Mouse (Mus musculus) heart, embryonic 15.5 days (tissue): ENCODE results near the gene As3mt. TPM values are rescaled to one million over a fixed set of nuclear protein-coding genes. Genes with fewer than 3 reads are reported as not detected.
A peak's percentile ranks its signal among the peaks of the same experiment; 100 is the strongest.

ENCODE experiments used
- ATAC-seq: fragments of 200-750 bp; cut with Nextera tagmentation; replicated peaks from 2 replicates; pipeline ENCODE4 v1.8.0; 2017; ENCODE audit warnings: low read depth, moderate TSS enrichment; ENCODE audit not compliant: insufficient number of reproducible peaks, insufficient read depth, low FRiP score
- H3K27ac ChIP-seq: fragments of 300-500 bp; sonication (generic); 2 replicates; pipeline ENCODE4 v1.5.1; 2015; ENCODE audit warnings: mild to moderate bottlenecking, inconsistent platforms
- H3K27me3 ChIP-seq: fragments of 300-500 bp; sonication (generic); 2 replicates; pipeline ENCODE4 v1.6.1; 2015; ENCODE audit warnings: inconsistent platforms
- H3K36me3 ChIP-seq: fragments of 300-500 bp; sonication (generic); 2 replicates; pipeline ENCODE4 v1.6.1; 2015; ENCODE audit warnings: mild to moderate bottlenecking, inconsistent platforms
- H3K4me1 ChIP-seq: fragments of 300-500 bp; sonication (generic); replicated peaks from 2 replicates; pipeline ENCODE4 v1.6.1; 2015; ENCODE audit warnings: inconsistent platforms
- H3K4me2 ChIP-seq: fragments of 300-500 bp; sonication (generic); 2 replicates; pipeline ENCODE4 v1.6.1; 2015; ENCODE audit warnings: inconsistent platforms, mild to moderate bottlenecking, moderate library complexity
- H3K4me3 ChIP-seq: fragments of 300-500 bp; sonication (generic); 2 replicates; pipeline ENCODE4 v1.5.1; 2015; ENCODE audit warnings: mild to moderate bottlenecking, inconsistent platforms
- H3K9ac ChIP-seq: fragments of 300-500 bp; sonication (generic); 2 replicates; pipeline ENCODE4 v1.6.1; 2015; ENCODE audit warnings: mild to moderate bottlenecking, inconsistent platforms
- H3K9me3 ChIP-seq: fragments of 300-500 bp; sonication (generic); replicated peaks from 2 replicates; pipeline ENCODE4 v1.6.1; 2016; ENCODE audit warnings: inconsistent platforms
- WGBS: fragments of 180-500 bp; shearing (Covaris S2); methylation state at CpG from one replicate; pipeline ENCODE4 v1.1.7; 2015; ENCODE audit warnings: mixed read lengths; 5-methylcytosine and 5-hydroxymethylcytosine counted together
- polyA plus RNA-seq: library from polyadenylated mRNA; unstranded; fragments of >200 nt; fragmentation: Nextera tagmentation; extraction: Ambion mirVana; gene quantifications from 2 replicates; pipeline ENCODE4 v1.2.1, GENCODE M21; 2015

As3mt gene
- 43.3 and 48.3 TPM in 2 replicates for polyA plus RNA-seq

DNA sequence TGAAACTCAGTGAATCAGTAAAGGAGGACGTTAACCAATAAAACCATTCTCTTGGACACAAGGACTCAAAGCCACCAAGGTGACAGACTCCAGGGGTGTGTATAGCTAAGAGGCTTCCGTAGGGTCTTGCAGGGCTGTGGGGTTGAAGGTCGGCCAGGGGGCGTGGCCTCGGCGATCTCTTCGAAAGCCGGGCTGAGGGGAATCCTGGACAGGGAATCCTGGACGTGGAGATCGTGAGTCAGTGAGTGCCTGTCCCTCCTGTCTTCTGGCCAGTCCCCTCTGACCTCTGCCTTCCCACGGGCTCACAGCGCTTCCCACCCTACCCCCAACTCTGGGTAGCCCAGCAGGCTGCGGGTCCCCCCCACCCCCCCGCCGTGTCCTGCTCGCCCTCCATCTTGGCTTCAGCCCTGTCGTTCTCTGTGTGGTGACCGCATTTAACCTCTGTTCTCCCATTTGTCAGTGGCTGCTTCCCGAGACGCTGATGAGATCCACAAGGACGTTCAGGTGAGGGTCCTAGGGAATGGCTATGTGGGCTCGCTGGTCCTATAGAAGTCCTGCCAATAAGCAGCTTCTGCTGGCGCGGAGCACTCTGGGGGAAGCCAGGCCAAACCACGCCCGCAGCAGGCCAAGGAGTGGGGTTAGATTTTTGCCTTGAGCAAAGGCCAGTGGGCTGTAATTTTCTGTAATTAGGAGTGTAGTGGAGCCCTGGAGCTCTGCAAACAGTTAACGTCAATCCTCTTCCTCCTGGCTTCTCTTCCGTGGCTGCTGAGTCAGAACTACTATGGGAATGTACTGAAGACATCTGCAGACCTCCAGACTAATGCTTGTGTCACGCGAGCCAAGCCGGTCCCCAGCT, at the start of gene As3mt:
Gene As3mt (plus strand): TSS at position 163 of the 856 bp plus-strand sequence.
- H3K4me3 ChIP-seq: peak within 1 kb of the TSS; percentile 61
- peaks cover 9% of the 10 kb centered on the region for H3K36me3 ChIP-seq
- peak within 1 kb of the TSS; percentile 60 for H3K9ac ChIP-seq
- peak within 1 kb of the TSS; percentile 58 for H3K27ac ChIP-seq
- H3K4me2 ChIP-seq: peak within 1 kb of the TSS; percentile 75
- no peaks in the 10 kb centered on the region for H3K27me3 ChIP-seq
- 9% methylated on average over 31 of the region's 31 CpGs for WGBS
- peaks cover 19% of the 10 kb centered on the region for H3K4me1 ChIP-seq
- peak; percentile 66 for ATAC-seq
- no peaks in the 10 kb centered on the region for H3K9me3 ChIP-seq

DNA sequence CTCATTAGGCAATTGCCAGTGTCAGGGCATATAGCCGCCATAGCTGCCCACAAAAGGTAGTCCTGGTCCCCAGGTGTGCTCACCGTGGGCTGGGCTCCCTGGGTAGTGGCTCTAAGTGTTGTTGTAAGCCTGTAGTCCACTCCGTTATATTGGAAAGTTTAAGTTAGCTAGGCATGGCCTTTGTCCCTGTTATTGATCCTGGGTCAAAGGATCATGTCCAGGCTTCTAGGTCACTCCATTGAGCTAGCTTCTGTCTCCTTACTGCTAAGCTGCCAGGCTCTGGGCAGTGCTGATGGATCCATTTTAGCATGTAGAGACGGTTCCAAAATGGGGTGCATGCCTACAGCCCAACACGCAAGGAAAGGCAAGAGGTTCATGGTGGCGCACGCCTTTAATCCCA, 48.9 kb upstream of the As3mt start:
- no peak for ATAC-seq
- 96% methylated on average over 7 of the region's 7 CpGs for WGBS

DNA sequence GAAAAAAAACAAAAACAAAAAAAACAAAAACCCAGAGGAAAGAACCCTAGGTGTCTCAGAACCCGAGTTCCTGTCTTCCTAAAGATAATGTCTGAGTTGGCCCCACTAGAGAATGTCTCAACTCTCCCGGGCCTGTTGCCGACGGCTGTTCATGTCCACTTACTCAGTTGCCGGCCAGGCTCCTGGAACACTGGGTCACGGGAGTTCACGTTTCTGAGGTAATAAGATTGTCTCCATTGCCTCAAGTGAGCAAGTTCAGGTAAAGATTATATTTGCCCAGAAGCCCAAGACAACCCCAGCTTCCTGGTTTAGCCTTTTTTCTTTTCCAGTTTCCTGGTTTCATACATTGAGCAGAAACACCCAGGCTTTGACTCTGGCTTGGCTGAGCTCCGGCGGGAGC, 48.4 kb upstream of the As3mt start:
- no peaks in the 10 kb centered on the region for H3K27me3 ChIP-seq
- H3K9me3 ChIP-seq: no peaks in the 10 kb centered on the region
- H3K4me1 ChIP-seq: peaks cover 18% of the 10 kb centered on the region
- H3K27ac ChIP-seq: no peak overlapping the region
- H3K4me3 ChIP-seq: no peak overlapping the region
- no peak for ATAC-seq
- no peak overlapping the region for H3K4me2 ChIP-seq
- 48% methylated on average over 9 of the region's 9 CpGs for WGBS
- H3K9ac ChIP-seq: no peak overlapping the region
- peaks cover 39% of the 10 kb centered on the region for H3K36me3 ChIP-seq

More for the DNA sequence above, 48.9 kb upstream of the As3mt start:
- H3K36me3 ChIP-seq: peaks cover 44% of the 10 kb centered on the region
- no peaks in the 10 kb centered on the region for H3K9me3 ChIP-seq
- no peaks in the 10 kb centered on the region for H3K27me3 ChIP-seq
- no peak overlapping the region for H3K4me2 ChIP-seq
- no peak overlapping the region for H3K9ac ChIP-seq
- no peak overlapping the region for H3K27ac ChIP-seq
- H3K4me1 ChIP-seq: peaks cover 19% of the 10 kb centered on the region
- H3K4me3 ChIP-seq: no peak overlapping the region

DNA sequence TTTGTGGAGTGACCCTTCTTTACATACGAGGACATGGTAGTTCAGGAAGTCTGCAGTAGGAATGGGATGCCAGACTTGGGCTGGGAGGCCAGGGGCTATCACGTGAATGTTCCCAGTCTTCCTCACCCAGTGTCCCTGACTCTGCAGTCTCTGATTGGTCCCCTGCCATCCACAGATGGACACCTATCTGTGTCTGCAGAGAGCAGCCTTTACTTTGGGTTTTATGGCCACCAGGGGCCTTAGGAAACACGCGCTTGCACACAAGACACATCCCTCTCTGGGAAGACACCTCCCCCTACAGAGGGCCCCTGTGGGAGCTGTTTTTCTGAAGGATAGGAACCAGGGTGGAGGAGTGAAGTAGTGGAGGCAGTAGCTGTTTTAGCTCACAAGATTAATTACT, 45.7 kb upstream of the As3mt start:
- no peak overlapping the region for H3K4me2 ChIP-seq
- H3K27me3 ChIP-seq: no peaks in the 10 kb centered on the region
- no peak overlapping the region for H3K27ac ChIP-seq
- H3K36me3 ChIP-seq: peaks cover 14% of the 10 kb centered on the region
- H3K9me3 ChIP-seq: no peaks in the 10 kb centered on the region
- no peak overlapping the region for H3K9ac ChIP-seq
- no peak for ATAC-seq
- WGBS: 51% methylated on average over 4 of the region's 4 CpGs
- no peak overlapping the region for H3K4me3 ChIP-seq
- peaks cover 15% of the 10 kb centered on the region for H3K4me1 ChIP-seq

DNA sequence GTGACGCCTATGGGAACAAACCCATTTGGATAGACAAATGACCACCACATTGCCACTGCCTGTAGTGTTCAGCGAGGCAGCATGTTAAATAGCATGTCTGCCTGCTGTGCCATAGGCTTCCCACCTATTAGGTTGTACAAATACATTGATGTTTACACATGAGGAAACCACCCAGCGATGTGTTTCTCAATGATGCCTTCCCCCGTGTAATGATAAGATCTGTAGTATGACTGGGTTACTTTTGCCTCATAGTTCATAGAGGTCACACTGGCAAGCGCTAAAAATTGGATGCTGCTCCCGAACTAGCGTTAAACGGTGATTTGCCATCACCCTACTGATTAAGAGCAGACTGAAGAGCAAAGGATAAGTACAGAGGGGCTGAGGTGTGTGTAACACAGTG, 45.0 kb upstream of the As3mt start:
- WGBS: 72% methylated on average over 8 of the region's 8 CpGs
- peaks cover 8% of the 10 kb centered on the region for H3K36me3 ChIP-seq
- no peak overlapping the region for H3K9ac ChIP-seq
- no peaks in the 10 kb centered on the region for H3K9me3 ChIP-seq
- no peak overlapping the region for H3K4me2 ChIP-seq
- peaks cover 10% of the 10 kb centered on the region for H3K4me1 ChIP-seq
- H3K27ac ChIP-seq: no peak overlapping the region
- H3K4me3 ChIP-seq: no peak overlapping the region
- H3K27me3 ChIP-seq: no peaks in the 10 kb centered on the region
- ATAC-seq: no peak

DNA sequence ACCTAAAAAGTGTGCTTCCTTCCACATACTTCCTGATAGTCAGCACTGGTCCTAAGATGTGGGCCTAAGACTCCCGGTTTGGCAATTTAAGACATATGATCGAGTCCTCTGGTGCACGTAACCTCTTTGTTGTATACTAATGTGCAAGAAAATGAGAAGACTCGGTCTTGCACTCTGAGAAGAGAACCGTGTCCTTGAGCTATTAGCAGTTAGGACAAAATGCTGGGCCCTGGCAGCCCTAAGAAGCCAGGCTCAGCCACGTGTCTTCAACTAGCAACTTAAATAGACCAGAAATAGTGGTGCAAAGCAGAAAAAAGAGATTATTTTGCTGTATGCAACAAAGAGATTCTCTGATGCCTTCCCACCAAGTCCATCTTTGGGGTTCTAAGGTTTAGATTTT, 44.5 kb upstream of the As3mt start:
- no peak for ATAC-seq
- H3K9ac ChIP-seq: no peak overlapping the region
- no peak overlapping the region for H3K27ac ChIP-seq
- H3K4me3 ChIP-seq: no peak overlapping the region
- H3K4me1 ChIP-seq: peaks cover 10% of the 10 kb centered on the region
- H3K9me3 ChIP-seq: no peaks in the 10 kb centered on the region
- no peaks in the 10 kb centered on the region for H3K27me3 ChIP-seq
- H3K4me2 ChIP-seq: no peak overlapping the region
- peaks cover 3% of the 10 kb centered on the region; the same call in 1 of the 2 replicates for H3K36me3 ChIP-seq
- 72% methylated on average over 6 of the region's 6 CpGs for WGBS

DNA sequence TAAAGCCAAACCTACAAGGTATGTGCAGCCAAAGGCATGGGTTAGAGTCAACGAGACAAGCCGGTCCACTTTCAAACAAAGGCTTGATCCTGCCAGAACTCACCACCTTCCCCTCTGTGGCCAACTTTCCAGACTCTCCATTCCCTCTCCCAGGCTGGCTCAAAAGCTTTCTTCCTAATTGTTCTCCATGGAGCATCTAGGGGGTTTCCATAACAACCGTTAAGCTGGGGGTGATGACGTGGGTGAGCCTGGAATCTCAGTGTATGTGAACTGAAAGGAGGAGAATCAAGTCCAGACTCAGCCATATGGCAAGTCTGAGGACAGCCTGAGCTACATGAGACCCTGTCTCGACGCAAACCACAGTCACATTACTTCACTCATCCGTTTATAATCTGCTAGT, 41.8 kb upstream of the As3mt start:
- H3K4me1 ChIP-seq: peaks cover 10% of the 10 kb centered on the region
- ATAC-seq: no peak

DNA sequence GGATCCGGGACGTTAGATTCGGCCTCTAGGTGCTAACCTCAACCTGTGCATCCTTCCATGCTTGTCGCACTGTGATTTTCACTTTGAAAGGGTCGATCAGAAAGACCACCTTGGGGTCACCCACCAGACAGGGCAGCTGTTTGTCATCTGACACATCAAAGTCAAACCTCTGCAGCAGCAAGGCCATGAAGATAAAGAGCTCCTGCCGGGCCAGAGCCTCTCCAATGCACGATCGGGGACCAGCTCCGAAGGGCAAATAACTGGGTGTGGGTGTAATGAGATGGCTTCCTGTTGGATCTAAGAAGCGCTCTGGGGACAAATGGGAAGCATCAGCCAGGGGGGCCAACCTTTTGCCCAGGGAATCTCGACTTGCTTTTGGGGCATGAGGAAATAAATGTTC, 40.0 kb upstream of the As3mt start:
- Histone ChIP-seq H3K9ac (no peak overlapping the region), H3K27me3 (peaks cover 8% of the 10 kb centered on the region; the same call in 1 of the 2 replicates), H3K4me1 (peaks cover 6% of the 10 kb centered on the region), H3K4me2 (no peak overlapping the region), H3K36me3 (no peaks in the 10 kb centered on the region), H3K4me3 (no peak overlapping the region), H3K9me3 (no peaks in the 10 kb centered on the region), H3K27ac (no peak overlapping the region)
- WGBS: 56% methylated on average over 11 of the region's 11 CpGs
- no peak for ATAC-seq

More for the DNA sequence above, 41.8 kb upstream of the As3mt start:
- no peak overlapping the region for H3K4me2 ChIP-seq
- no peak overlapping the region for H3K9ac ChIP-seq
- H3K4me3 ChIP-seq: no peak overlapping the region
- H3K27me3 ChIP-seq: peaks cover 5% of the 10 kb centered on the region; the same call in 1 of the 2 replicates
- no peak overlapping the region for H3K27ac ChIP-seq
- WGBS: 59% methylated on average over 7 of the region's 7 CpGs
- H3K36me3 ChIP-seq: no peaks in the 10 kb centered on the region
- H3K9me3 ChIP-seq: no peaks in the 10 kb centered on the region

DNA sequence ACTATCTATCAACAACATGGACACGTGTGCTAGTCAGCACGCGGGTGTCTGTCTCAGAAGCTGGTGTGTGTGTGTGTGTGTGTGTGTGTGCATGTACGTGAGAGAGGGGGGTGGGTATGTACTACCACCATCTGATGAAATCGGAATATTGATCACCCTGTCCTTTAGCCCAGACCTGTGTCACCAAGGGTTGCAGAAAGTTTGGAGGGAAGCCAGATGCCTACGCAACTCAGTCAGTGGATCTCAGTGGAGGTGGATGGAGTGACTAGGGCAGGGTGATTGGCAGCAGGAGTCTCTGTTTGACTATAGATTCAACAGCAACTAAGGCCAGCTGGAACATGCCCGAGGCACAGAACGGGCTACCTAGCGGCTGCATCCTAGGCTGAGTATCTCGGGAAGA, 39.0 kb upstream of the As3mt start:
- H3K27me3 ChIP-seq: peaks cover 8% of the 10 kb centered on the region; the same call in 1 of the 2 replicates
- no peak for ATAC-seq
- H3K27ac ChIP-seq: no peak overlapping the region
- H3K9me3 ChIP-seq: no peaks in the 10 kb centered on the region
- peaks cover 7% of the 10 kb centered on the region; the same call in 1 of the 2 replicates for H3K4me1 ChIP-seq
- no peaks in the 10 kb centered on the region for H3K36me3 ChIP-seq
- H3K9ac ChIP-seq: no peak overlapping the region
- H3K4me2 ChIP-seq: no peak overlapping the region
- 78% methylated on average over 10 of the region's 10 CpGs for WGBS
- no peak overlapping the region for H3K4me3 ChIP-seq

DNA sequence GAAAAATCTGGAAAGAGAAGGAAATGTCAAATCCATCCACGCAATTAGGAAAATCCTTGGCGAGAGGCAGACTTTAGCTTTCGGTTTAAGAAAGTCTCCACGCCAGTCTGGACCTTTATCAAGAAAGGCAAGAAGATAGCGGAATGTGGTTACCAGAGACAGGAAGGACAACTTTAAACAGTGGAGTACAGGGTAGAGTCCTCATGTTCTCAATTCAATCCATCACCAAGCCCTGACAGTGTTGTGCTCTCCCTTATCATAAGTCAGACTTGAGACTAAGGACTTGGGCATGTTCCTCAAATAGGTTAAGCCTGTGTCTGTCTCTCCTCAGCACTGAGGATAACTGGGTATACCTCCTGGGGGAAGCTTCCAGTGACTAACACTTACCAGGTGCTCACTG, 37.5 kb upstream of the As3mt start:
- no peak overlapping the region for H3K4me2 ChIP-seq
- 35% methylated on average over 5 of the region's 5 CpGs for WGBS
- no peaks in the 10 kb centered on the region for H3K9me3 ChIP-seq
- H3K9ac ChIP-seq: no peak overlapping the region
- no peak overlapping the region for H3K4me3 ChIP-seq
- H3K27me3 ChIP-seq: peaks cover 8% of the 10 kb centered on the region; the same call in 1 of the 2 replicates
- H3K27ac ChIP-seq: no peak overlapping the region
- H3K36me3 ChIP-seq: no peaks in the 10 kb centered on the region
- ATAC-seq: no peak
- peaks cover 7% of the 10 kb centered on the region; the same call in 1 of the 2 replicates for H3K4me1 ChIP-seq

DNA sequence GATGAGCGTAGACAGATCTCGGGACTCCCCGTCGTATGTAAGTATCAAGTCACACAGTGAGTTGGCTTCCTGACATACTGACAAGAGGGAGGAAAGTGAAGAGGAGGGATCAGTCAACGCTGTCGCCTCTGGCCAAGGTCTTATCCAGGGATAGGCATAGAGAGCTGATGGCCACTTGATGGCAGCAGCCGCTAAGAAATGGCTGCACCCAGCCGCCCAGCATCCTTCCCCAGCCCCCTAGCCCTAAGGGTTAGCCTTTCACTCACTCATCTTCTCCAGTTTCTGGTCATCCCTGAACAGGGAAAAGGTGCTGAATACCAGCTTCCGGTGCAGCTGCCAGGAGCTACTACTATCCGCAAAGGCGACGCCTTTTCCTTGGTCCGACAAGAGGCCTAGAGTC, 36.6 kb upstream of the As3mt start:
- Histone ChIP-seq H3K27me3 (peaks cover 8% of the 10 kb centered on the region; the same call in 1 of the 2 replicates), H3K36me3 (no peaks in the 10 kb centered on the region), H3K9ac (no peak overlapping the region), H3K4me1 (peaks cover 7% of the 10 kb centered on the region; the same call in 1 of the 2 replicates), H3K27ac (no peak overlapping the region), H3K4me3 (no peak overlapping the region), H3K9me3 (no peaks in the 10 kb centered on the region), H3K4me2 (no peak overlapping the region)
- peak; percentile 78; the same call in 1 of the 2 replicates for ATAC-seq
- WGBS: 17% methylated on average over 13 of the region's 13 CpGs
